Mouse (Mus musculus) liver, embryonic 14.5 days (tissue): ENCODE measurements around the gene Pnldc1.
A peak's percentile ranks its signal among the peaks of the same experiment; 100 is the strongest.

Experiments used
- CTCF ChIP-seq: IDR thresholded peaks from 2 replicates; pipeline ENCODE4 v1.5.1; 2016; ENCODE audit warnings: antibody characterized with exemption, low read depth, control low read depth
- EP300 ChIP-seq: IDR thresholded peaks from 2 replicates; pipeline ENCODE4 v1.6.1; 2016; ENCODE audit warnings: antibody characterized with exemption, low read depth

DNA sequence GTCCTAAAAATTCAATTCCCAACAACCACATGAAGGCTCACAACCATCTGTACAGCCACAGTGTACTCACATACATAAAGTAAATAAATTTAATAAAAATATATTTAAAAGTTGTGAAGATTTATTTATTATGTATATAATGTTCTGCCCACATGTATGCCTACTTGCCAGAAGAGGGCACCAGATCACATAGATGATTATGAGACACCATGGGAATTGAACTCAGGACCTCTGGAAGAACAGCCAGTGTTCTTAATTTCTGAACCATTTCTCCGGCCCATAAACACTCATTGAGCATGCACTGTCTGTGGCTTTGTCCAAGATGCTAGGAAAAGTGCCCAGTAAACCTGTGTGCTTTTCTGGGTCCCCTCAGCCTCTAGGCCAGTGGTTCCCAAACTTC, 28.8 kb downstream of the Pnldc1 start:
- TF ChIP-seq CTCF (peak; percentile 30; the same call in 1 of the 2 replicates), EP300 (no peak)
